Mouse (Mus musculus): ENCODE data around the gene Tbxas1.

- no peak for TF ChIP-seq POLR2A (IDR thresholded peaks at IDR 0.05; ENCODE audit: extremely low read depth, insufficient read depth, low read length)
- TF ChIP-seq CTCF (IDR thresholded peaks at IDR 0.05; ENCODE audit: low read depth, low read length), result no peak
Observed at GRCm38 (mm10) chr6:38841551-38841950, 33.7 kb upstream of the Tbxas1 start.
